Mouse (Mus musculus): ENCODE results near the gene Med10. TPM values are rescaled to one million over a fixed set of nuclear protein-coding genes. Genes with fewer than 3 reads are reported as not detected.
A peak's percentile ranks its signal among the peaks of the same experiment; 100 is the strongest.

The Med10 gene
- polyA plus RNA-seq, 1 experiment from 2014 or later, result 175 TPM

DNA sequence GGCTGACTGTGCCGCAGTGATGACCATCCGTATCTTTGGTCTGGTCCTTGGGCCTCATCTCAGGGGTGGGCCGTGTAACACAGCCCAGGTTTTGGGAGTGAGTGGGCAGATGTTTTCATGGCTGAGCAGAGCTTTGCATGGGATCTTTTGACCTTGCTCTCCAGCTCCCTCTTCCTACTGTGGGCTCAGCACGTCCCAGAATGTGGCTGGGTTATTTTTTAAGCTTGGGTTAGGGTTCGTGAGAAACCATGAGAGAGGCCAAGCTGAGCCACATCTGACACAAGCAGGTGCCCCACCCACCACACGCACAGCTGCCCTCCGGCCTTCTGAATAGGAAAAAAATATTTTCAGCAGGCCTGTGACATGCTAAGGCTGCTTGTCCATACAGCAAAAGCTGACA lies 7.4 kb upstream of the Med10 start:
- H3K4me2 ChIP-seq, result no peak overlapping the region
- WGBS, result 60% methylated on average over 7 of the region's 7 CpGs
- H3K9me3 ChIP-seq, result no peaks in the 10 kb centered on the region
- no peaks in the 10 kb centered on the region for H3K27me3 ChIP-seq
- no peak overlapping the region for H3K27ac ChIP-seq
- peaks cover 13% of the 10 kb centered on the region for H3K4me1 ChIP-seq (replicated peaks)
- no peak for ATAC-seq (ENCODE audit: low FRiP score)
- no peaks in the 10 kb centered on the region for H3K36me3 ChIP-seq
- H3K4me3 ChIP-seq, result no peak overlapping the region
- no peak overlapping the region for H3K9ac ChIP-seq

DNA sequence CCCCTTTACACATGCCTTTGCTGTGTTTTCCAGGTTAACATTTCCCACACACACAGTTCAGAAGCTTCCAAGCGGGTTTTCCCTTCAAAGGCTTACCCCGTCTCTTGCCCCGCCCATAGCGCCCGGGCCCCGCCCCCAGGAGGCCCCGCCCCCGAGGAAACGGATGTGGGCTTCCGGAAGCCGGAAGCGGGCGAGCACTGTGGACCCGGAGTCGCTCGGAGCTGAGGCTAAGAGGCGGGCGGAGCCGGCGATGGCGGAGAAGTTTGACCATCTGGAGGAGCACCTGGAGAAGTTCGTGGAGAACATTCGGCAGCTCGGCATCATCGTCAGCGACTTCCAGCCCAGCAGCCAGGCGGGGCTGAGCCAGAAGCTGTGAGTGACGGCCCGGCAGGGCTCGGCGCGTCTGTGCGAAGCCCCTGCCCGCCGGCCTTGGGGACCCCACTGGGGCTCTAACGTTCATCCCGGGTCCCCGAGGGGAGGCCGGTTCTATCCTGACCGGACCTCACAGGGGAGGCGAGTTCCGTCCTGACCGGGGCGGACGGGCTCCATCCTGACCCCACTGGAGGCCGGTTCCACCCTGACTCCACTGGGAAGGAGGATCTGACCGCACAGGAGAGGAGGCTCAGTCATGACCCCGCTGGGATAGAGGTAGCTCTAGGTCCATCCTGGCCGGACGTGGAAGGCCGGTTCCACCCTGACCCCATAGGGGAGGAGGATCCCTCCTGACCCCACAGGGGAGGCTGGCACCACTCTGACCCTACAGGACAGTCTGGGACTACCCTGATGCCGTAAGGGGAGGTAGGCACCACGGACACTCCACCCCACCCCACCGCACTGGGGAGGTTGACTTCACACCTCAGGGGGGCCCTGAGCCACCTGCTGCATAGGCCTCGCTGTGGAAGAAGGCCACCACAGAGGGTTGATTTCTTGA lies 7.8 kb downstream of the Med10 start:
- no peaks in the 10 kb centered on the region for H3K9me3 ChIP-seq
- H3K4me2 ChIP-seq, result peak overlapping the region; percentile 100
- 0 out of 2 replicates have a peak overlapping the region, but pooled peaks have one; percentile 23 for H3K27ac ChIP-seq
- no peaks in the 10 kb centered on the region for H3K27me3 ChIP-seq
- WGBS, result 1% methylated on average over 55 of the region's 55 CpGs
- peak overlapping the region; percentile 98 for H3K9ac ChIP-seq
- ATAC-seq (ENCODE audit: low FRiP score), result peak; percentile 95
- peaks cover 15% of the 10 kb centered on the region for H3K4me1 ChIP-seq (replicated peaks)
- peak overlapping the region; percentile 98 for H3K4me3 ChIP-seq
- H3K36me3 ChIP-seq, result peaks cover 31% of the 10 kb centered on the region

DNA sequence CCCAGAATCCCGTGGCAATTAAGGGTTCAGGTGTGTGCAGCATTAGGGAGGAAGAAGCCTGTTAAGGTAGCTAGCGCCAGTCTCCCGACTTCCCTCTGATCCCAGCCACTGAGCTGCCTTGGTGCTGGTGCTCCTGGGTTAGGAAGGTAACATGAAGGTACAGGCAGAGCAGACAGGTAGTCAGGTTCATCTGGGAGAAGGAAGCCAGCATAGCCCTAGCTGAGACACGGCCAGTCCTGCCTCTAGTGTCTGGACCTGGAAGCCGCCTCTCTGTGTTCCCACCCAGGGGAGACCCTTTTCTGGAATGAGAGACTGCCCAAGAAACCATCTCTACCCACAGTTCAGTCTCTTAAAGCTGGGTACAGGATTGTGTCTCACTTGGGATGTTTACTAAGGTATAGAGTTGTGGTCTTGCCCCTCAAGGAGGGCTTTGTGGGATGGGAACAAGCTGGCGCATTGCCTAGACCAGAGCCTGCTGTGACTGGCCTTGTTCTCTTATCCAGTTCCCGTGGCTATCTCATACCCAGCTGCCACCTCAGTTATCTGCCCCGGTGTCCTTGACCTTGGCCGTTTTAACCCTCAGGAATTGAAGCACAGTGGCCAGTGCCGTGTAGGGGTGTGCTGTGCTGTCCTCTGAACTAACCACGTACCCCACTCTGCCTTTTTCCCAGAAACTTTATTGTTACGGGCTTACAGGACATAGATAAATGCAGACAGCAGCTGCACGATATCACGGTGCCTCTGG lies 8.9 kb downstream of the Med10 start:
- H3K27ac ChIP-seq, result no peak overlapping the region
- H3K9ac ChIP-seq, result peak overlapping the region; percentile 98
- peak overlapping the region; percentile 98 for H3K4me3 ChIP-seq
- 91% methylated on average over 14 of the region's 14 CpGs for WGBS
- H3K9me3 ChIP-seq, result no peaks in the 10 kb centered on the region
- peaks cover 15% of the 10 kb centered on the region for H3K4me1 ChIP-seq (replicated peaks)
- peak overlapping the region; percentile 100 for H3K4me2 ChIP-seq
- no peak for ATAC-seq (ENCODE audit: low FRiP score)
- peaks cover 41% of the 10 kb centered on the region for H3K36me3 ChIP-seq
- no peaks in the 10 kb centered on the region for H3K27me3 ChIP-seq

DNA sequence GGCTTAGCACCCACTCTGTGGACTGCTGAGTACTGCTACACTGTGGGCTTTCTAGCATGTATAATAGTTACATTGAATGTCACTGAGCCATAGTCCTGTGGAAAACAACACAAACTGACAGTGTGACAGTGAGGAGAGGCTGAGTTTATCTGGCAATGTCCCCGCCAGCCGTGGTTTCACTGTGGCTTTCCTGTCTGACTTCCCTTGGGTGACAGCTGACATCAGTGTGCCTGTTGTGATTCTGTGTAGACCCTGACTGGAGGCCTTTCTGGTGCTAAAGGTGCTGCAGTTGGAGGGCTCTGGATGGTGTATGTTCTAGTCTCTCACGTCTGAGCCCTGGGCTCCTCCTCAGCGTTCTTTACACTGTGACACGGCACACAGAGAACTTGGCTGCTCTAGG lies 11.7 kb downstream of the Med10 start:
- H3K9me3 ChIP-seq, result no peaks in the 10 kb centered on the region
- no peak overlapping the region for H3K4me2 ChIP-seq
- ATAC-seq (ENCODE audit: low FRiP score), result no peak
- H3K27ac ChIP-seq, result no peak overlapping the region
- 99% methylated on average over 5 of the region's 5 CpGs for WGBS
- peaks cover 15% of the 10 kb centered on the region for H3K4me1 ChIP-seq (replicated peaks)
- H3K27me3 ChIP-seq, result no peaks in the 10 kb centered on the region
- H3K4me3 ChIP-seq, result no peak overlapping the region
- no peak overlapping the region for H3K9ac ChIP-seq
- H3K36me3 ChIP-seq, result peaks cover 61% of the 10 kb centered on the region

DNA sequence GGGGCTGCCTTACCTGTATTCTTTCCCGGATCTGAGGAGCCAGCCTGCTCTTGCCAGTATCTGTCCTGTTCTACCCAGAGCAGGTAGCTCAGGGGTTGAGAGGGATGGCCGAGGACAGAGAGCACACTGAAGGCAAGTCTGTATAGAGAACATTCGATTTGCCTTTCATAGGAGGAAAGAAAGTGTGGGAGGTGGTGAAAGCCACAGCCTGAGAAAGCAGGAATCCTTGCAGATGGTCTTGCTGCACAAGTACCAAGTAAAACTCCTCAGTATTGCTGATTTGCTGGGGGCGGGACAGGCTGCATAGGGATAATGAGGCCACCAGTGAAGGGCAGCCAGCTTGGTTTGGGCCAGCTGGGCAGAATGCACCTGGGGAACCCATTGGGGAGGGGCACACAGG lies 16.1 kb downstream of the Med10 start:
- Histone ChIP-seq H3K9me3 (no peaks in the 10 kb centered on the region), H3K4me3 (no peak overlapping the region), H3K9ac (no peak overlapping the region), H3K27me3 (no peaks in the 10 kb centered on the region), H3K4me1 (replicated peaks) (peaks cover 4% of the 10 kb centered on the region), H3K27ac (no peak overlapping the region), H3K4me2 (no peak overlapping the region), H3K36me3 (peaks cover 46% of the 10 kb centered on the region)
- WGBS, result 81% methylated on average over 4 of the region's 4 CpGs
- ATAC-seq (ENCODE audit: low FRiP score), result no peak

DNA sequence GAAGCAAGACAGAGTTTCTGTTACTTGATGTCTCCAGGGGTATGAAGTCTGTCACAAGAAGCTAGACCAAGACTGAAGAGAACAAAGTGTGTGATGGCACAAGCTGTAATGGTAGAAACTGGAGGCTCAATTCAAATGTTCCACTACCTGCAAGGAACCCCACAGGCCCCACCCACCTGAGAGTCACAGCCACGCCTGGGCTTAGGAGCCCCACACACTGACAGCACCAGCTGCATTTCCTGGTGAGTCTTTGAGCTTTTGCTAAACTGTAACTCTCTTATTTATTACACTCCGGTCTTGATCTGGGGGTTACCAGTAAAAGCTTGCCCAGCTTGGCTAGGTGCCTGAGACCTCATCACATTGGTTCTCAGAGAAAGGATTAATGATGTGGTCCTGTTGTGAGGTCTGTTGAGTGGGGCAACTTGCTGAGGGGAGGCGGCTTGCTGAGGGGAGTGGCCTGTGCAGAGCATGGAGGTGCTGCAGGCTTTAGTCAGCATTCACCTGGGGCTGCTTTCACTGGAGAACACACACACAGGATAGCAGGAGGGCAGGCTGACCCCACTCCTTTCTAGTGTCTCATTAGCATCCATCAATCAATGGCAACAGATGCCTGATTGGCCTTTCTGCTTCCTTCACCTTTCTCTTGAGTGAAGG lies 19.1 kb downstream of the Med10 start:
- 74% methylated on average over 3 of the region's 3 CpGs for WGBS
- Histone ChIP-seq H3K27me3 (no peaks in the 10 kb centered on the region), H3K27ac (no peak overlapping the region), H3K4me3 (no peak overlapping the region), H3K36me3 (peaks cover 18% of the 10 kb centered on the region), H3K9me3 (no peaks in the 10 kb centered on the region), H3K4me2 (no peak overlapping the region), H3K4me1 (replicated peaks) (peaks cover 26% of the 10 kb centered on the region), H3K9ac (no peak overlapping the region)
- no peak for ATAC-seq (ENCODE audit: low FRiP score)

DNA sequence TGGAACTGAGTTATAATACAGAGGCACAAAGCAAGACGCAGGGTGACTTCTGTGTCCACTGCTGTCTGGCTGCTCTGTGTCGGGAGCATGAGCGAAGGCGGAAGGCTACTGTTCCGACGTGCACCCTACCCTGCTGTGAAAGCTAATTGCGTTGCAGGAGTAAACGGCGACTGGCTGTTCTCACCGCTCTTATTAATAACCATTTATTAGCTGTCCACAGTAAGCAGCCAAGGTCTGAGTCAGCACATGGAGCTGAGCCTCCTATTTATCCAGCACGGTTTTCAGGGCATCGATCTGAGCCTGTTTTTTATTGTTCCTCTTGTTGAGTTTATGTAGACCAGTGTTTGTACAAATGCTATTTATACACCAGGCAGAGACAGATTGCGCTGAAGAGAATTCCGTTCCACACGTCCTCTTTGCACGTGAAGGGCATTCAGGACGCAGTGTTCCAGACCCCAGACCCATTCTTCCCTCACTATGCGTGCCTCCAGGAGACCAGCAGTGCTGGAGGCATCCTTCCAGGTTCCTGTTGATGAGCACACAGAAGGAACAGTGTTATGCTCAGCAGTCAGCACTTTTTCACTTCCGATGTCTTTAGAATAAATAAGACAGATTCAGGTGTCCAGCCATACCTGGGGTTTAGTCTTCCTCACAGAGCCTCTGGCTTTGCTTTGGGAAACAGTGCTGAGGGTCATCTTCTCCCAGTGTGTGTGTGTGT lies 21.9 kb downstream of the Med10 start:
- peak; percentile 53 for ATAC-seq (ENCODE audit: low FRiP score)
- 37% methylated on average over 19 of the region's 19 CpGs for WGBS
- Histone ChIP-seq H3K9ac (peak overlapping the region; percentile 43; the same call in 1 of the 2 replicates), H3K27me3 (no peaks in the 10 kb centered on the region), H3K9me3 (no peaks in the 10 kb centered on the region), H3K27ac (peak overlapping the region; percentile 76), H3K4me1 (replicated peaks) (peaks cover 26% of the 10 kb centered on the region), H3K4me3 (no peak overlapping the region), H3K4me2 (peak overlapping the region; percentile 15), H3K36me3 (no peaks in the 10 kb centered on the region)

DNA sequence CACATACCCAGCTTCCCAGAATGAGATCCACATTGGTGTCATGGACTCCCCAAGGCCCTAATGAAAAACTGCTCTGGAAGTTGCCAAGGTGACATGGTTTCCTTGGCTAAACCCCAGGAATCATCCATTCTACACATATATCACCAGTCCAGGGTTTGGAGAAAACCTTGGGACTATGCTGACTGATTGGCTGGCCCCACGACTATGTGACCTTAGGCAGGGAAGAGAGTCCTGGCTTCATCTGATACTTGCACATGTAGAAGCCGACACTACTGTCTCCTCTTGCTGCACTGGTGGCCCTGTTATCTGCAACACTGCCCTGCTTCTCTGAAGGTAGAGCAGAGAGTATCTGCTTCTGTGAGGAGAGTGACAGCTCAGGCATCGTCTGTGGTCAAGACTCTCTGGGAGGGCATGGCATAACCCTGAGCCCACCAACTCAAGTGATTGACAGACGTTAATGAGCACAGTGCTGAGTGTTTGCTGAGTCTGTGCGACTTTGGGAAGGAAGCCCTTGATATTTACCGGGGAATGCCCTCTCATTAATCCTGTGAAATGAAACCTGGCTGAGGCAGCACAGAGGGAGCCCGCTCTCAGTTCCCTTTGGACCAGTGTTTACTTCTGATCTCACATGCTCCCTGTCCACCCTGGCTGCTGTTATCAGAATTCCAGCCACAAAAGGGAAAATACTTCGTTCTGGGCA lies 23.4 kb downstream of the Med10 start:
- Histone ChIP-seq H3K9ac (no peak overlapping the region), H3K27me3 (no peaks in the 10 kb centered on the region), H3K4me3 (no peak overlapping the region), H3K4me1 (replicated peaks) (peaks cover 26% of the 10 kb centered on the region), H3K4me2 (no peak overlapping the region), H3K9me3 (no peaks in the 10 kb centered on the region), H3K36me3 (no peaks in the 10 kb centered on the region), H3K27ac (no peak overlapping the region)
- ATAC-seq (ENCODE audit: low FRiP score), result no peak
- WGBS, result 48% methylated on average over 8 of the region's 8 CpGs

DNA sequence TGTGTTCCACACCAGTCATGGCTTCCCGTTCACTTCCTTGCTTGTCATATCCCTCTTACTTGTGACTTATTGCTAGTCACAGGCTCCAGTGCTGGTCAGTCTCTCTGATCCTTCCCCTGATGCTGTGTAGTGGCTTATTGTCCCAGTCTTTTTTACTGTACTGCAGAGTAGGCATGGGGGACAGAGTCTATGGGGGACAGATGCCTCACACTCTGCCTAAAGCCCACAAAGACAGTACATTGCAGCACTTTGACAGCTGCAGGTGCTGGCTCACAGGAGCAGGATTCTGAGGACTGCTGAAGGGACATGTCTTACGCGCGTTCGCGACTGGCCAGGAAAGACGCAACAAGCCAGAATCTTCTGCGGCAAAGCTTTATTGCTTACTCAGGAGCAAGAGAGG lies 28.4 kb downstream of the Med10 start:
- 95% methylated on average over 8 of the region's 8 CpGs for WGBS
- H3K9me3 ChIP-seq, result no peaks in the 10 kb centered on the region
- H3K4me1 ChIP-seq (replicated peaks), result peaks cover 6% of the 10 kb centered on the region
- H3K4me2 ChIP-seq, result no peak overlapping the region
- H3K4me3 ChIP-seq, result no peak overlapping the region
- H3K27ac ChIP-seq, result no peak overlapping the region
- no peaks in the 10 kb centered on the region for H3K36me3 ChIP-seq
- no peak for ATAC-seq (ENCODE audit: low FRiP score)
- H3K9ac ChIP-seq, result no peak overlapping the region
- no peaks in the 10 kb centered on the region for H3K27me3 ChIP-seq

DNA sequence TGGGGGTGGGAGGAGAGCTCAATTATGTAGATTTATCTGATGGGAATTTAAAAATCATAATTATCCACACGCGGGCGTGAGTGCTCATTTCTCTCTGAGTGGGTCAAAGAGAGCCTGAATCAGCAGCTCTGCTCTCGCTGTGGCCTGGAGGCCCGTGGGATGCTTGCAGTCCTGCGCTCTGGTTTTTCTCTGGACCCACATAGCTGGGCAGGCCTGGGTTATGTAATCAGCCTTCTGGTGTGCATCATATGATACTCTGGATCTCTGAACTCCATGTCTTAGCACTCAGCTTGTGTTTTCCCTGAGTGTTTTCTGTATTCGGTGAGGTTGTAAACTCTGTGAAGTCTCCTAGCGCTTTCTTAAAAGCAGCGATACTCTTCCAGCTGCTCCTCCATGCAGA lies 30.4 kb downstream of the Med10 start:
- 83% methylated on average over 9 of the region's 9 CpGs for WGBS
- H3K4me2 ChIP-seq, result no peak overlapping the region
- no peak for ATAC-seq (ENCODE audit: low FRiP score)
- H3K36me3 ChIP-seq, result no peaks in the 10 kb centered on the region
- no peak overlapping the region for H3K4me3 ChIP-seq
- no peak overlapping the region for H3K9ac ChIP-seq
- H3K27ac ChIP-seq, result no peak overlapping the region
- H3K4me1 ChIP-seq (replicated peaks), result no peaks in the 10 kb centered on the region
- no peaks in the 10 kb centered on the region for H3K9me3 ChIP-seq
- H3K27me3 ChIP-seq, result no peaks in the 10 kb centered on the region

DNA sequence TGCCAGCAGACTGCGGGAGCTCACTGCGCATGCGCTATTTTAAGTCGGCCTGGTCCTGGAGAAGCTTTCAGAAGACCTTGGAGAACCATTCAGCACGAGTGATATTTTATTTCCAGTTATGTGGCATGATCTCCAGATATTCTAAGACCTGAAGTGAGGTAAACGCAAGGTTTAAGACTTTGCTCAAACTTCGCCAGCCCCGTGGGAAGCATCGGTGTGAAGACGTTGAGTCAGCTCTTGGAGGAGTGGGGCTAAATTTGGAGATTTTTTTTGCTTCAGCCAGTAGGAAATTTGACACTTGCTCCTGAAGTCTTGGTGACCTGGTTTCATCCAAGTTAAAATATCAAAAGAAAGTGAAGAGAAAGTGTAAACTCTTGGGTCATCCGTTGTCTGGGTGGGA lies 31.2 kb downstream of the Med10 start:
- no peak overlapping the region for H3K27ac ChIP-seq
- no peak for ATAC-seq (ENCODE audit: low FRiP score)
- H3K4me2 ChIP-seq, result no peak overlapping the region
- WGBS, result 92% methylated on average over 11 of the region's 11 CpGs
- no peak overlapping the region for H3K4me3 ChIP-seq
- H3K27me3 ChIP-seq, result no peaks in the 10 kb centered on the region
- H3K4me1 ChIP-seq (replicated peaks), result no peaks in the 10 kb centered on the region
- no peaks in the 10 kb centered on the region for H3K36me3 ChIP-seq
- H3K9ac ChIP-seq, result no peak overlapping the region
- no peaks in the 10 kb centered on the region for H3K9me3 ChIP-seq

All from hindbrain, embryonic 13.5 days (tissue).